Mouse (Mus musculus): ENCODE measurements around the gene Bdp1. TPM values are rescaled to one million over a fixed set of nuclear protein-coding genes. Genes with fewer than 3 reads are reported as not detected.

The Bdp1 gene
- polyA plus RNA-seq, 1 experiment from 2014 or later: 24.9 TPM

DNA sequence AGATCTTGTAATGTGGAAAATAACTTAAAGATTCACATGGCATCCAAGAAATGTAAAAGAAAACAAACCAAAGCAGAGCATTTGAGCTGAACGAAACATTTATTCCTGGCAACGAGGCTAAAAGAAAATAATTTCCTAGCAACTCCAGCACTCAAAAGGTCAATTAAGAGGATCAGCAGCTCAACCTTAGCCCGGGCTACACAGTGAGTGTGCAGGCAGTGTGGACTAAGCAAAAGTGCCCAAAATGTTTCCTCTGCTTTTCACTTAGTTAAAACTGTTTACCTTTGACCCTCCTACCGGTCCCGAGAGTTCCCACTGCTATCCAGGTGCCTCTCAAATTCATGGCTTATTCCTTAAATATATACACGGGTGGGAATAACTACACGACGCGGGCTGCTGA is 87.0 kb downstream of the Bdp1 start:
- Histone ChIP-seq H3K4me1 (replicated peaks; ENCODE audit: control insufficient read depth, insufficient read depth, low read length) (peaks cover 7% of the 10 kb centered on the region), H3K9ac (ENCODE audit: low read length) (no peak overlapping the region), H3K27me3 (replicated peaks; ENCODE audit: control insufficient read depth, insufficient read depth, low read length) (no peaks in the 10 kb centered on the region), H3K4me3 (ENCODE audit: low read depth, low read length) (no peak overlapping the region), H3K27ac (ENCODE audit: low read depth) (no peak overlapping the region), H3K36me3 (ENCODE audit: control insufficient read depth, insufficient read depth, low read length) (peaks cover 10% of the 10 kb centered on the region), H3K4me2 (ENCODE audit: low read length) (no peak overlapping the region), H3K9me3 (ENCODE audit: control insufficient read depth, low read length) (no peaks in the 10 kb centered on the region)
- ATAC-seq (replicated peaks; ENCODE audit: low FRiP score, low TSS enrichment, low read depth) (no peak), DNase-seq (ENCODE audit: low spot score) (no peak)
- WGBS: 85% methylated on average over 9 of the region's 9 CpGs

DNA sequence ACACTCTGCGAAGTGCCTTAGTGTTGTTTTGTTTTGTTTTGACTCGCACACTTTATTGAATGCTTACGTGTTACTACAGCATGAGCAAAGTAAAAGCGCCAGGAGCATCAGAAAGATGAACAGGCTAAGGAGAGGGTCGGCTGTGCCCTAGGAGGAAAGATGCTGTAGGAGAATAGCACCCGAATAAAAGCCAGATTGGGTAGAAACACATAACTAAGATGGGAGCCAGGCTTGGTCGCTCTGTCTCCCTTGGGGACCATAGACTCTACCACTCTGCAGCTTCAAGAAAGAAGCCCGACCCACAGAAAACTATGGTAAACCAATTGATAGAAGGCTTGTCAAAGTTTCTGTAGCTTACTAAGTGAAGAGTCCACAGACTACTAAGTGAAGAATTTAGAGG is 87.9 kb downstream of the Bdp1 start:
- WGBS: 14% methylated on average over 8 of the region's 8 CpGs
- H3K4me1 ChIP-seq (replicated peaks; ENCODE audit: control insufficient read depth, insufficient read depth, low read length): peaks cover 7% of the 10 kb centered on the region
- ATAC-seq (replicated peaks; ENCODE audit: low FRiP score, low TSS enrichment, low read depth) (peak; percentile 44; the same call in 1 of the 2 replicates), DNase-seq (ENCODE audit: low spot score) (no peak)
- peak overlapping the region; percentile 86 for H3K4me2 ChIP-seq (ENCODE audit: low read length)
- H3K9ac ChIP-seq (ENCODE audit: low read length): peak overlapping the region; percentile 69
- no peaks in the 10 kb centered on the region for H3K27me3 ChIP-seq (replicated peaks; ENCODE audit: control insufficient read depth, insufficient read depth, low read length)
- peak overlapping the region; percentile 82 for H3K4me3 ChIP-seq (ENCODE audit: low read depth, low read length)
- no peaks in the 10 kb centered on the region for H3K9me3 ChIP-seq (ENCODE audit: control insufficient read depth, low read length)
- peak overlapping the region; percentile 74; the same call in 1 of the 2 replicates for H3K27ac ChIP-seq (ENCODE audit: low read depth)
- H3K36me3 ChIP-seq (ENCODE audit: control insufficient read depth, insufficient read depth, low read length): peaks cover 7% of the 10 kb centered on the region; the same call in 1 of the 2 replicates

DNA sequence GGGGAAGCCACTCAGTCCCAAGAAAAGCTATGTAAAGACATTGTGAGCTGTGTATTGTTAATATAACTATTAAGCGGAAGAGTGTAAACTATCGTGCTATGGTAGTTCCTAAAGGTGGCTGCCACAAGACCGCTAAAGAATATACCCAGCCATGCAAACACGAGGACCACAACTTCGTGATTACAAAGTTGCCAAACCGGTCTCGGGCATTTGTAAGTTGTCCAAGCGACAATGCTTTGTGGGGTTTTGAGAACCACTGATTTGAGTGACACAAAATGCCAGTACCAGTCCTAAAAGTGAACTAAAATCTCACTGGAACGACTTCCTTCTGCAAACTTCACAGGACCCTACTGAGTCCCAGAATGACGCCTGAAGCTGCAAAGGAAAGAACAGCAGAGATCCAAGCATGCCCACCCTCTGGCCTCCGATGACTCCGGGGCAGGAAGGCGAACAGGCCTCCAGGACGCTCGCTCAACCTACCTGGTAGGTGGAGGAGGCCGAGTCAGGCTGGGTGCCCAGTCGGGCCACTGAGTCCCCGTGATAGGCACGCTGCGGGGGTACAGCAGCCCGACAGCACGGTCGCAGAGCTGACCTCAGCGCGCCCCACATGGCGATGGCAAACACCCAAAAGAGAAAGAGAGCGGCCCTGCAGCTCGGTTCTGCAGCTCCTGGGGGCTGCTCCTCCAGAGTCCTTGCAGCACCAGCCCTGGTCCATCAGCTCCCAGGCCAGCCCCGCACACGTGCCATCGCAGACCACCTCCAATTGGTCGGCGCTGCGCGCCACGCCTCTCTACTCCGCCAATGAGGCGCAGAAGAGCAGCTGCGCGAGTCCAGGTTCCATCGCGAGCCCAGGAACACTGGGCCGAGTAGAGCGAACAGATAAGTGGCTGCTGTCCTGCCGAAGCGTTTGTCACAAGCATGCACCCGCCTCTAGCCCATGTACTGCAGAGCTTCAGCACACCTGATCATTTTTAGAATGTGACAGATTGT is 88.7 kb downstream of the Bdp1 start, which contains the start of gene Mccc2:
Mccc2 (minus strand) TSS at position 734 of the 990 bp plus-strand sequence.
- WGBS: 2% methylated on average over 44 of the region's 47 CpGs
- H3K27me3 ChIP-seq (replicated peaks; ENCODE audit: control insufficient read depth, insufficient read depth, low read length): no peaks in the 10 kb centered on the region
- H3K9ac ChIP-seq (ENCODE audit: low read length): peak within 1 kb of the TSS; percentile 83
- peak within 1 kb of the TSS; percentile 82 for H3K4me3 ChIP-seq (ENCODE audit: low read depth, low read length)
- H3K4me1 ChIP-seq (replicated peaks; ENCODE audit: control insufficient read depth, insufficient read depth, low read length): peaks cover 7% of the 10 kb centered on the region
- ATAC-seq (replicated peaks; ENCODE audit: low FRiP score, low TSS enrichment, low read depth): peak; percentile 100
- peak within 1 kb of the TSS; percentile 74 for H3K27ac ChIP-seq (ENCODE audit: low read depth)
- H3K9me3 ChIP-seq (ENCODE audit: control insufficient read depth, low read length): no peaks in the 10 kb centered on the region
- H3K36me3 ChIP-seq (ENCODE audit: control insufficient read depth, insufficient read depth, low read length): peaks cover 5% of the 10 kb centered on the region; the same call in 1 of the 2 replicates
- peak; percentile 86 for DNase-seq (ENCODE audit: low spot score)
- H3K4me2 ChIP-seq (ENCODE audit: low read length): peak within 1 kb of the TSS; percentile 86

DNA sequence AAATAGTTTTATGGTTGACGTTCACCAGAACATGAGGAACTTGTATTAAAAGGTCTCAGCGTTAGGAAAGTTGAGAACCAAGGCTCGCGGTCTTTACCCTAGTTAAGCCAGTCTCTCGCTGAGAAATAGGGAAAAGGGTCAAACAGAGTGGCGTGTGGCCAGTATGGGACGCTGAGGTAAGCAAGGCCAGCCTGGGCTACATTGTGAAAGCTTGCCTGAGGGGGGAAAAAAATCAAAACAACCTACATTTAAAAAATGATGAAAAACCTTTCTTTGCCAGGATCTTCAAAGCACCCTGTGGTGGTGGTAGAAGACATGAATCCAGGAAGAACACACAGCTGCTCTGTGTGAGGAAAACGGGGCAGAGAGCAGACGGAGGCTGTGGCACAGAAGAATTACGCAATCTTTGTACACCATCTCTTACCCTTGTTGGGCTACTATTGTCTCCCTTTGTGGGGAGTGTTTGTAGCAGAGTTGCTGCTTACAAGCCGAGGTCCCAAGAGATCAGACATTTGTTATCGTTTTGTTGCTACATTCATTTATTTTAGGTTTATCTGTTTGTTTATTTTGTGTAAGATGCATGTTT is 97.9 kb downstream of the Bdp1 start:
- Histone ChIP-seq H3K9ac (ENCODE audit: low read length) (no peak overlapping the region), H3K27me3 (replicated peaks; ENCODE audit: control insufficient read depth, insufficient read depth, low read length) (no peaks in the 10 kb centered on the region), H3K9me3 (ENCODE audit: control insufficient read depth, low read length) (no peaks in the 10 kb centered on the region), H3K36me3 (ENCODE audit: control insufficient read depth, insufficient read depth, low read length) (no peaks in the 10 kb centered on the region), H3K27ac (ENCODE audit: low read depth) (no peak overlapping the region), H3K4me3 (ENCODE audit: low read depth, low read length) (no peak overlapping the region), H3K4me1 (replicated peaks; ENCODE audit: control insufficient read depth, insufficient read depth, low read length) (no peaks in the 10 kb centered on the region), H3K4me2 (ENCODE audit: low read length) (no peak overlapping the region)
- WGBS: 81% methylated on average over 12 of the region's 12 CpGs
- ATAC-seq (replicated peaks; ENCODE audit: low FRiP score, low TSS enrichment, low read depth) (no peak), DNase-seq (ENCODE audit: low spot score) (no peak)

DNA sequence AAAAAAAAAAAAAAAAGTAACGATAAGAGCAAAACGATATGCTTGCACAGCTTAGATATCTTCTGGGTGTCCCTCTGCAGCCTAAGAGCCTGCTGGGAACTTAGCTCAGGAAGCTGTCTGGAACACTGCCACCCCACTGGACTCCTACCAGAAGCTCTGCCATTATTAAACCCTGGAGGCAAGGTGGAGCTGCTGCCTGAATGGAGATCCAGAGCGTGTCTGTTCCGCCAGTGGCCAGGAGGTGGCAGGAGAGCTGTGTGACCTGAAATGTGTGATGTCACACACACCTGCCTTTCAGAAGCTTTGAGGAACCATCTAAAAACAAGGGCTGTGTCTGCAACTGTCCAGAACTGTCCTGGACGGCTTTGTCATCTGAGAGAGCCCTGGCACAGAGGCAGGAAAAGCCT is 102.1 kb downstream of the Bdp1 start:
- H3K9me3 ChIP-seq (ENCODE audit: control insufficient read depth, low read length): no peaks in the 10 kb centered on the region
- no peak overlapping the region for H3K4me3 ChIP-seq (ENCODE audit: low read depth, low read length)
- ATAC-seq (replicated peaks; ENCODE audit: low FRiP score, low TSS enrichment, low read depth): no peak
- DNase-seq (ENCODE audit: low spot score): peak; percentile 88
- no peaks in the 10 kb centered on the region for H3K27me3 ChIP-seq (replicated peaks; ENCODE audit: control insufficient read depth, insufficient read depth, low read length)
- 38% methylated on average over 5 of the region's 5 CpGs for WGBS
- no peak overlapping the region for H3K27ac ChIP-seq (ENCODE audit: low read depth)
- no peaks in the 10 kb centered on the region for H3K4me1 ChIP-seq (replicated peaks; ENCODE audit: control insufficient read depth, insufficient read depth, low read length)
- no peak overlapping the region for H3K9ac ChIP-seq (ENCODE audit: low read length)
- H3K36me3 ChIP-seq (ENCODE audit: control insufficient read depth, insufficient read depth, low read length): no peaks in the 10 kb centered on the region
- no peak overlapping the region for H3K4me2 ChIP-seq (ENCODE audit: low read length)

DNA sequence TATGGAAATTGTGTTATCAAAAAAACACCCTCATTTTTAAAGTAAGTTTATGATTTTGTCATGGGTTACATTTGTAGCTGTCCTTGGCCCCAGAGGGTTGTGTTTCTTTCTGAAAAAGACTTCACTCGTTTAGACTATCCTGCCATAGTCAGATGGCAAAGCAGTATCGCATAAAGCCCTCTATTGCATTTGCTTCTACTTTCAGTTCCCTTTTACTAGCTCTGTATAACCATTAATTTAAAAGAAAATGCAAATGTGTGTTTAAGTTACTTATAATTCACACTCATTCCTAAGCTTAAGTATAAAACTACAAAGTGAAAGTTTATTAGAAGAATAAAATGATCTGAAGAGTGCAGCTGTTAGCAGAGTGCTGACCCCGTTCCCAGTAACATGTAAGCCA is 104.8 kb downstream of the Bdp1 start:
- H3K4me1 ChIP-seq (replicated peaks; ENCODE audit: control insufficient read depth, insufficient read depth, low read length): no peaks in the 10 kb centered on the region
- 93% methylated on average over 3 of the region's 3 CpGs for WGBS
- H3K4me2 ChIP-seq (ENCODE audit: low read length): no peak overlapping the region
- H3K9ac ChIP-seq (ENCODE audit: low read length): no peak overlapping the region
- no peaks in the 10 kb centered on the region for H3K9me3 ChIP-seq (ENCODE audit: control insufficient read depth, low read length)
- no peaks in the 10 kb centered on the region for H3K36me3 ChIP-seq (ENCODE audit: control insufficient read depth, insufficient read depth, low read length)
- DNase-seq (ENCODE audit: low spot score) (no peak), ATAC-seq (replicated peaks; ENCODE audit: low FRiP score, low TSS enrichment, low read depth) (no peak)
- no peaks in the 10 kb centered on the region for H3K27me3 ChIP-seq (replicated peaks; ENCODE audit: control insufficient read depth, insufficient read depth, low read length)
- no peak overlapping the region for H3K4me3 ChIP-seq (ENCODE audit: low read depth, low read length)
- H3K27ac ChIP-seq (ENCODE audit: low read depth): no peak overlapping the region

DNA sequence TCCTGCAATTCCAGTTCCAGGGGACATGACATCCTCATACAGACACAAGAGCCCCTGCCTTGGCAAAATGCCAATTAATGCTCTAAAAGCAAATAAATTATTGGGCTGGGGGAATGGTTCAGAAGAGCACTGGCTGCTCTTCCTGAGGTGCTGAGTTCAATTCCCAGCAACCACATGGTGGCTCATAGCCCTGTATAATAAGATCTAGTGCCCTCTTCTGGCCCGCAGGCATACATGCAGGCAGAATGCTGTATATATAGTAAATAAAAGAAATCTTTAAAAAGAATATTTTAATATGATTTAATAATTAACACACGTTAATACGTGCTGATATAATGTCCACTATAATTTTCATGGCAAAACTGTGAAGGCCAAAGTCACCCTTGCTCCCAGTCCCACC is 105.8 kb downstream of the Bdp1 start:
- H3K27ac ChIP-seq (ENCODE audit: low read depth): no peak overlapping the region
- H3K9ac ChIP-seq (ENCODE audit: low read length): no peak overlapping the region
- no peak for ATAC-seq (replicated peaks; ENCODE audit: low FRiP score, low TSS enrichment, low read depth)
- H3K27me3 ChIP-seq (replicated peaks; ENCODE audit: control insufficient read depth, insufficient read depth, low read length): no peaks in the 10 kb centered on the region
- no peak overlapping the region for H3K4me2 ChIP-seq (ENCODE audit: low read length)
- no peaks in the 10 kb centered on the region for H3K9me3 ChIP-seq (ENCODE audit: control insufficient read depth, low read length)
- H3K36me3 ChIP-seq (ENCODE audit: control insufficient read depth, insufficient read depth, low read length): no peaks in the 10 kb centered on the region; the same call in none of the 2 replicates
- 87% methylated on average over 3 of the region's 3 CpGs for WGBS
- no peak overlapping the region for H3K4me3 ChIP-seq (ENCODE audit: low read depth, low read length)
- DNase-seq (ENCODE audit: low spot score): no peak
- no peaks in the 10 kb centered on the region for H3K4me1 ChIP-seq (replicated peaks; ENCODE audit: control insufficient read depth, insufficient read depth, low read length)

DNA sequence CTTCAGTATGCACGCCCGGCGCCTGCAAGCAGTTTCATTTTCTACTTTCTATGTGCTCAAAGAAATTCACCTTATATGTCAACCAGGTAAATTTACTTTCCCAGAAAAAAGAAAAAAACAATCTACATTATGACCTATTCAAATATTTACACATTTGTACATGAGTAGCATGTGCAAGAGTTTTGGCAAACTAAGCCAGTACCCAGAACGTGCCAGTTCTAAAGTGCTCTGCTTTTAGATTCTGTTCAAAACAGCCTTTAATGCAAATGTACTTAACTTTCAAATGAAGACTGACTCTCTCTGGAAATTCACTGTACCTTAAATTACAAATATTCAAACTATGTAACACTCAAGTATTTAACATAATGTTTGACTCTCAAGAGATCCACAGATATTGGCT is 114.3 kb downstream of the Bdp1 start:
- WGBS: 91% methylated on average over 4 of the region's 4 CpGs
- no peak for DNase-seq (ENCODE audit: low spot score)

More for the DNA sequence above, 114.3 kb downstream of the Bdp1 start:
- no peak overlapping the region for H3K9ac ChIP-seq (ENCODE audit: low read length)
- peaks cover 35% of the 10 kb centered on the region for H3K36me3 ChIP-seq (ENCODE audit: control insufficient read depth, insufficient read depth, low read length)
- ATAC-seq (replicated peaks; ENCODE audit: low FRiP score, low TSS enrichment, low read depth): no peak
- H3K9me3 ChIP-seq (ENCODE audit: control insufficient read depth, low read length): no peaks in the 10 kb centered on the region
- H3K4me3 ChIP-seq (ENCODE audit: low read depth, low read length): no peak overlapping the region
- H3K27ac ChIP-seq (ENCODE audit: low read depth): no peak overlapping the region
- H3K4me1 ChIP-seq (replicated peaks; ENCODE audit: control insufficient read depth, insufficient read depth, low read length): no peaks in the 10 kb centered on the region
- H3K27me3 ChIP-seq (replicated peaks; ENCODE audit: control insufficient read depth, insufficient read depth, low read length): no peaks in the 10 kb centered on the region
- H3K4me2 ChIP-seq (ENCODE audit: low read length): no peak overlapping the region

Measured in intestine, embryonic 14.5 days (tissue).